Mouse (Mus musculus) forelimb bud, embryonic 11.5 days (tissue): ENCODE measurements around the gene Spindoc.

ENCODE experiments used
- DNase-seq: peaks from one replicate; pipeline ENCODE4 v3.0.0-alpha.2; 2012; ENCODE audit warnings: low read depth, low spot score

The Spindoc gene

GRCm38 (mm10) chr19:7382903-7383865, at the start of gene Spindoc:
Gene Spindoc (minus strand): TSS chr19:7382994.
- DNase-seq = peak; percentile 91

GRCm38 (mm10) chr19:7425398-7425775, 42.6 kb upstream of the Spindoc start:
- no peak for DNase-seq

GRCm38 (mm10) chr19:7424590-7425397, 42.0 kb upstream of the Spindoc start:
- no peak for DNase-seq

GRCm38 (mm10) chr19:7424131-7424530, 41.3 kb upstream of the Spindoc start:
- no peak for DNase-seq

- DNase-seq = no peak
Observed at GRCm38 (mm10) chr19:7423656-7424030, 40.8 kb upstream of the Spindoc start.

- DNase-seq = no peak
Observed at GRCm38 (mm10) chr19:7423028-7423655, 40.3 kb upstream of the Spindoc start.

- no peak for DNase-seq
Observed at GRCm38 (mm10) chr19:7422656-7423027, 39.8 kb upstream of the Spindoc start.

- DNase-seq = peak; percentile 64
Observed at GRCm38 (mm10) chr19:7421602-7422591, 39.1 kb upstream of the Spindoc start.

- no peak for DNase-seq
Observed at GRCm38 (mm10) chr19:7420841-7421601, 38.2 kb upstream of the Spindoc start.

- no peak for DNase-seq
Observed at GRCm38 (mm10) chr19:7420108-7420507, 37.3 kb upstream of the Spindoc start.

- DNase-seq = no peak
Observed at GRCm38 (mm10) chr19:7419134-7419533, 36.3 kb upstream of the Spindoc start.

- peak; percentile 82 for DNase-seq
Observed at GRCm38 (mm10) chr19:7417911-7418849, 35.4 kb upstream of the Spindoc start.

- DNase-seq = peak; percentile 69
Observed at GRCm38 (mm10) chr19:7416834-7417735, 34.3 kb upstream of the Spindoc start, which contains the start of gene 2700081O15Rik. Gene 2700081O15Rik (plus strand): TSS chr19:7417625.

GRCm38 (mm10) chr19:7415916-7416833, 33.4 kb upstream of the Spindoc start:
- DNase-seq = no peak

- no peak for DNase-seq
Observed at GRCm38 (mm10) chr19:7412361-7412760, 29.6 kb upstream of the Spindoc start.

GRCm38 (mm10) chr19:7404623-7405229, 21.9 kb upstream of the Spindoc start:
- no peak for DNase-seq
